11 mouse cellular contexts compared by ENCODE assay signal in genomic region chr19:31811371-31811770, GRCm38 (mm10). TPM values are rescaled to one million over a fixed set of nuclear protein-coding genes. Genes with fewer than 3 reads are reported as not detected.
DNase-seq lines count a peak whose midpoint lies in the region; ATAC-seq lines count a peak whose summit lies in the region.
"Had no signal": no experiment of that assay in that cellular context is flagged by ENCODE, and none has a peak within 500 bp of the region (broad histone marks: within the 10 kb centered on the region; RNA-seq: fewer than 3 reads in every experiment).

No protein-coding gene starts in this region.

- H3K9ac ChIP-seq in forebrain, embryonic 14.5 days (ENCODE audit: low read length), result no peak overlapping the region
- no peak overlapping the region for H3K9ac ChIP-seq in forebrain, embryonic 16.5 days (replicated peaks; ENCODE audit: low read depth, low read length)
- H3K9ac ChIP-seq: limb, embryonic 13.5 days had no signal

- DNase-seq in forebrain, embryonic 14.5 days (ENCODE audit: low spot score), result peak; percentile 39
- peak; percentile 6 to 25 for DNase-seq in left cerebral cortex, postnatal 14 days (ENCODE audit: low spot score in 2 of 2)
- no peak for DNase-seq in left cerebral cortex, postnatal 4 days
- DNase-seq in NIH3T3 (ENCODE audit: low read depth), result peak; percentile 75
- DNase-seq in forelimb bud, embryonic 11.5 days (ENCODE audit: low read depth, low spot score), result peak; percentile 59
- no peak for DNase-seq in urinary bladder, adult 18-20 months (ENCODE audit: low spot score in 2 of 2)
- no peak for DNase-seq in ovary, postnatal 10 days (ENCODE audit: low spot score)
- DNase-seq: cerebellum, adult 11 months had no signal

- ATAC-seq in forebrain, embryonic 14.5 days, result no peak
- no peak for ATAC-seq in forebrain, embryonic 16.5 days

- 31% methylated on average over 5 of the region's 5 CpGs for WGBS in forebrain, embryonic 14.5 days
- 35% methylated on average over 5 of the region's 5 CpGs for WGBS in forebrain, embryonic 16.5 days

- no peaks in the 10 kb centered on the region for H3K9me3 ChIP-seq in forebrain, embryonic 14.5 days (replicated peaks; ENCODE audit: control insufficient read depth, low read length)
- no peaks in the 10 kb centered on the region for H3K9me3 ChIP-seq in forebrain, embryonic 16.5 days (ENCODE audit: control insufficient read depth, low read length)
- H3K9me3 ChIP-seq: limb, embryonic 13.5 days had no signal

- H3K27me3 ChIP-seq in forebrain, embryonic 14.5 days (replicated peaks; ENCODE audit: control insufficient read depth, insufficient read depth, low read length), result no peaks in the 10 kb centered on the region
- H3K27me3 ChIP-seq in forebrain, embryonic 16.5 days (replicated peaks; ENCODE audit: control insufficient read depth, insufficient read depth, low read length), result no peaks in the 10 kb centered on the region
- H3K27me3 ChIP-seq: limb, embryonic 13.5 days had no signal

- H3K27ac ChIP-seq in forebrain, embryonic 14.5 days (ENCODE audit: low read depth, low read length), result no peak overlapping the region
- H3K27ac ChIP-seq in forebrain, embryonic 16.5 days (ENCODE audit: low read length), result no peak overlapping the region
- H3K27ac ChIP-seq: limb, embryonic 13.5 days had no signal

- H3K36me3 ChIP-seq in forebrain, embryonic 14.5 days (ENCODE audit: control insufficient read depth, insufficient read depth, low read length), result no peaks in the 10 kb centered on the region
- H3K36me3 ChIP-seq in forebrain, embryonic 16.5 days (ENCODE audit: control insufficient read depth, insufficient read depth), result no peaks in the 10 kb centered on the region
- H3K36me3 ChIP-seq: limb, embryonic 13.5 days had no signal

- no peak overlapping the region for H3K4me2 ChIP-seq in forebrain, embryonic 14.5 days (ENCODE audit: low read length)
- no peak overlapping the region for H3K4me2 ChIP-seq in forebrain, embryonic 16.5 days (ENCODE audit: low read length)
- H3K4me2 ChIP-seq: limb, embryonic 13.5 days had no signal

- intact Hi-C loops in left cerebral cortex, postnatal 14 days (cut with DNase I), result no loop called here
- intact Hi-C loops in left cerebral cortex, postnatal 4 days (cut with DNase I), result no loop called here

- no peaks in the 10 kb centered on the region for H3K4me1 ChIP-seq in forebrain, embryonic 14.5 days (ENCODE audit: control insufficient read depth, insufficient read depth, low read length)
- no peaks in the 10 kb centered on the region for H3K4me1 ChIP-seq in forebrain, embryonic 16.5 days (replicated peaks; ENCODE audit: control insufficient read depth, insufficient read depth, low read length)
- H3K4me1 ChIP-seq: limb, embryonic 13.5 days had no signal

- no peak overlapping the region for H3K4me3 ChIP-seq in forebrain, embryonic 14.5 days (ENCODE audit: low read depth, low read length)
- no peak overlapping the region for H3K4me3 ChIP-seq in forebrain, embryonic 16.5 days (replicated peaks; ENCODE audit: low read length)
- H3K4me3 ChIP-seq: limb, embryonic 13.5 days had no signal

RNA-seq across cellular contexts. Expression of gene Prkg1, which starts 46.5 kb away (rescaled TPM):
- polyA plus RNA-seq in forebrain, embryonic 14.5 days (2014; fragmentation: Nextera tagmentation; extraction: Ambion mirVana), result 1.1 and 2.5 TPM in 2 replicates
- polyA plus RNA-seq in forebrain, embryonic 16.5 days (2015; fragmentation: Nextera tagmentation; extraction: Ambion mirVana), result 1.9 and 3.2 TPM in 2 replicates
- 10 to 100 TPM; 14.8 to 17.0 TPM for total RNA-seq in left cerebral cortex, postnatal 14 days (2021)
- 10 to 100 TPM; 13.5 to 15.5 TPM for total RNA-seq in left cerebral cortex, postnatal 4 days (2021)

RNA-seq across cellular contexts. Expression of gene A1cf, which starts 57.2 kb away (rescaled TPM):
- not detected in 2 replicates for polyA plus RNA-seq in forebrain, embryonic 14.5 days (2014; fragmentation: Nextera tagmentation; extraction: Ambion mirVana)
- not detected in 2 replicates for polyA plus RNA-seq in forebrain, embryonic 16.5 days (2015; fragmentation: Nextera tagmentation; extraction: Ambion mirVana)
- not detected for total RNA-seq in left cerebral cortex, postnatal 14 days (2021)
- not detected for total RNA-seq in left cerebral cortex, postnatal 4 days (2021)
- polyA plus RNA-seq: limb, embryonic 13.5 days; neural tube, embryonic 11.5 days had no signal

Comparison
In these comparisons a context has a peak if more than half of its experiments do, and no peak if none do; other contexts are left out.
1. DNase-seq: peak in forebrain, embryonic 14.5 days (single experiment), left cerebral cortex, postnatal 14 days (2 of 2), NIH3T3 (single experiment) and forelimb bud, embryonic 11.5 days (single experiment); none in left cerebral cortex, postnatal 4 days (single experiment), urinary bladder, adult 18-20 months (0 of 2) and ovary, postnatal 10 days (single experiment).